Mouse (Mus musculus): ENCODE results near the gene Tmprss5. TPM values are rescaled to one million over a fixed set of nuclear protein-coding genes. Genes with fewer than 3 reads are reported as not detected.

The Tmprss5 gene
- polyA plus RNA-seq (2015; fragmentation: Nextera tagmentation; extraction: Ambion mirVana), result 3.5 and 4.3 TPM in 2 replicates

DNA sequence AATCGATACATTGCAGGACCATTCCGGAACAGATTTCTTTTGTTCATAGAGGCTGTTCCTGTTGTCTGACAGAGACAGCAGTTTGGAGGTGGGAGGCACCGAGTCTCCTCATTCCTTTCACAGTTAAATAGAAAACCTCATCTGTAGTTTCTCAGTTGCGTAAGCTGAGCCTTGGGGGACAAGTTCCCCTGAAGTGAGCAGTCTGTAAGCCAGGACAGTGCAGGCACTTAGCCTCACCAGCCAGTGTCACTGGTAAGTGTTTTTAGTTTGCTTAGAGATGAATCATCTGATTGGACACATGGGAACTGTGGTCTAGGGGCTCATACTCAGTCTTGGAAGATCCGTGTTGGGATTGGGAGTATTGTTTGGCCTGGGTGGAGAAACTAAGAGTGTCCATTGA lies at the start of gene Tmprss5:
Gene Tmprss5 (plus strand): TSS at position 154 of the 400 bp plus-strand sequence.
- no peak for TF ChIP-seq EP300 (optimal IDR thresholded peaks at IDR 0.05)
- TF ChIP-seq CTCF (IDR thresholded peaks at IDR 0.05; ENCODE audit: low read depth), result no peak
- Histone ChIP-seq H3K4me3 (ENCODE audit: low read depth, low read length) (no peak within 1 kb of the TSS), H3K27me3 (ENCODE audit: control insufficient read depth, insufficient read depth, low read length) (no peaks in the 10 kb centered on the region), H3K9me3 (ENCODE audit: control insufficient read depth, low read length) (no peaks in the 10 kb centered on the region), H3K9ac (ENCODE audit: low read length) (no peak within 1 kb of the TSS), H3K4me1 (replicated peaks; ENCODE audit: control insufficient read depth, insufficient read depth) (no peaks in the 10 kb centered on the region), H3K27ac (replicated peaks) (no peak within 1 kb of the TSS), H3K4me2 (replicated peaks; ENCODE audit: low read depth) (no peak within 1 kb of the TSS), H3K36me3 (ENCODE audit: control insufficient read depth, insufficient read depth, low read length) (peaks cover 11% of the 10 kb centered on the region)
- DNase-seq (ENCODE audit: low spot score), result no peak
- no peak for ATAC-seq (ENCODE audit: low FRiP score, low TSS enrichment)
- 64% methylated on average over 5 of the region's 5 CpGs for WGBS

DNA sequence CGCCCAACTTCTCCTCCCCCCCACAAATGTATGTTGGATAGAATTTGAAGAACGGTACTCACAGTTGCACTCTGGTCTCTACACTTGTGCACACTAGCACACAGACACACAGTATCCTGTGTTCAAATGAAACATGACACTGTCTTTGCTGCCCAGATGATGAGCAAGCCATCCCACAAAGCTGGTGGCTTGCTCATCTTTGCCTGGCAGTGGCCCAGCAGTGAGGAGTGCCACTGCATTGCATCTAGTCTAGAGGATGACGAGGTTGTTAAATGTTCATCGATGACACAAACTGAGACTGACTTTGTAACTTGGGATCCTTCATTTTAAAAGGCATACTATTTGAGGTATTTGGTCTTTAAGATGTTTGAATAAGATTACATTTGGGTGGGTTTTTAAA lies 46.3 kb upstream of the Tmprss5 start:
- TF ChIP-seq CTCF (IDR thresholded peaks at IDR 0.05; ENCODE audit: low read depth), result no peak
- TF ChIP-seq EP300 (optimal IDR thresholded peaks at IDR 0.05), result no peak
- 93% methylated on average over 4 of the region's 4 CpGs for WGBS
- Histone ChIP-seq H3K36me3 (ENCODE audit: control insufficient read depth, insufficient read depth, low read length) (peaks cover 17% of the 10 kb centered on the region; the same call in 1 of the 2 replicates), H3K27ac (replicated peaks) (no peak overlapping the region), H3K27me3 (ENCODE audit: control insufficient read depth, insufficient read depth, low read length) (no peaks in the 10 kb centered on the region), H3K4me1 (replicated peaks; ENCODE audit: control insufficient read depth, insufficient read depth) (no peaks in the 10 kb centered on the region), H3K9me3 (ENCODE audit: control insufficient read depth, low read length) (no peaks in the 10 kb centered on the region), H3K4me2 (replicated peaks; ENCODE audit: low read depth) (no peak overlapping the region), H3K9ac (ENCODE audit: low read length) (no peak overlapping the region), H3K4me3 (ENCODE audit: low read depth, low read length) (no peak overlapping the region)
- no peak for ATAC-seq (ENCODE audit: low FRiP score, low TSS enrichment)
- DNase-seq (ENCODE audit: low spot score), result no peak

DNA sequence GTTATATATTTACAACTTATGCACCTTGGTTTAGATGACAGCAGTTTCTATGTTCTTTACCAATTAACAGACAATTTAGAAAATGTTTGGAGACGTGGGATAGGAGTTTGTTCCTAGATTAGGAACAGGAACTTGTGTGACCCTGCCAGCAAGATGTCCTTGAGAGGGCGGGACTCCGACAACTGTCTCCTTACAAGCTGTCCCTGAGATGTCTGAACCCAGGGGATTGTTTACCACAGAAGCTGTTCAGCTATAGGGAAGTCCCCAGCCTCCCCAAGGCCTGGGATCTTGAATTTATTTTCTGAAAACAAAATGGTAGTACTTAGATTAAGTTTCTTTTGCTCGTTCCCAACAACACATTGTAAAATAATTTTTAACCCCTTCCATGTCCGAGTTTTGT lies 30.2 kb upstream of the Tmprss5 start:
- H3K4me2 ChIP-seq (replicated peaks; ENCODE audit: low read depth), result no peak overlapping the region
- no peak for DNase-seq (ENCODE audit: low spot score)
- H3K36me3 ChIP-seq (ENCODE audit: control insufficient read depth, insufficient read depth, low read length), result no peaks in the 10 kb centered on the region
- TF ChIP-seq EP300 (optimal IDR thresholded peaks at IDR 0.05) (no peak), CTCF (IDR thresholded peaks at IDR 0.05; ENCODE audit: low read depth) (no peak)
- no peaks in the 10 kb centered on the region for H3K4me1 ChIP-seq (replicated peaks; ENCODE audit: control insufficient read depth, insufficient read depth)
- no peaks in the 10 kb centered on the region for H3K27me3 ChIP-seq (ENCODE audit: control insufficient read depth, insufficient read depth, low read length)
- H3K4me3 ChIP-seq (ENCODE audit: low read depth, low read length), result no peak overlapping the region
- 67% methylated on average over 5 of the region's 5 CpGs for WGBS
- H3K27ac ChIP-seq (replicated peaks), result no peak overlapping the region
- no peaks in the 10 kb centered on the region for H3K9me3 ChIP-seq (ENCODE audit: control insufficient read depth, low read length)
- H3K9ac ChIP-seq (ENCODE audit: low read length), result no peak overlapping the region
- no peak for ATAC-seq (ENCODE audit: low FRiP score, low TSS enrichment)

DNA sequence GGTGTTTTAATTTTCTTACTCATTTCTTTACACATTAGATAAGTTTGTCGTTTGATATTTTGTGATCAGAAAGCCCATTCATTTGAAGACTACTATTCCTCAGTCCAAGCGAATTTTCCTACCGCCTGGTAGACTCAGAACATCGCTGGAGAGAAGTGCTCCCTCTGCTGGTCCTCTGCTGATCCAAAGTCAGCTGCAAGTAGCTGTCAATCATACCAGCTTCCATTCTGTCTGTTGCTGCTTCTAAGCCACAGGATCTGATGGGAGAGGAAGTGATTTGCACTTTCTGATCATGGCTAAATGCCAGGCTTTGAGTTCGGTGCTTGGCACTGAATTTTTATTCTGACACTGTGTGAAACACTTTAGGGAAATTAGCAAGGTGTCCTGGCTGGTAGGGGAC lies 29.7 kb upstream of the Tmprss5 start:
- H3K4me1 ChIP-seq (replicated peaks; ENCODE audit: control insufficient read depth, insufficient read depth), result no peaks in the 10 kb centered on the region; the same call in 1 of the 2 replicates
- no peak overlapping the region for H3K4me2 ChIP-seq (replicated peaks; ENCODE audit: low read depth)
- no peak overlapping the region for H3K9ac ChIP-seq (ENCODE audit: low read length)
- TF ChIP-seq EP300 (optimal IDR thresholded peaks at IDR 0.05) (no peak), CTCF (IDR thresholded peaks at IDR 0.05; ENCODE audit: low read depth) (peak; percentile 90)
- no peak for ATAC-seq (ENCODE audit: low FRiP score, low TSS enrichment)
- no peaks in the 10 kb centered on the region for H3K9me3 ChIP-seq (ENCODE audit: control insufficient read depth, low read length)
- no peaks in the 10 kb centered on the region for H3K36me3 ChIP-seq (ENCODE audit: control insufficient read depth, insufficient read depth, low read length)
- H3K4me3 ChIP-seq (ENCODE audit: low read depth, low read length), result no peak overlapping the region
- 14% methylated on average over 5 of the region's 5 CpGs for WGBS
- H3K27ac ChIP-seq (replicated peaks), result no peak overlapping the region
- H3K27me3 ChIP-seq (ENCODE audit: control insufficient read depth, insufficient read depth, low read length), result no peaks in the 10 kb centered on the region
- DNase-seq (ENCODE audit: low spot score), result peak; percentile 68

DNA sequence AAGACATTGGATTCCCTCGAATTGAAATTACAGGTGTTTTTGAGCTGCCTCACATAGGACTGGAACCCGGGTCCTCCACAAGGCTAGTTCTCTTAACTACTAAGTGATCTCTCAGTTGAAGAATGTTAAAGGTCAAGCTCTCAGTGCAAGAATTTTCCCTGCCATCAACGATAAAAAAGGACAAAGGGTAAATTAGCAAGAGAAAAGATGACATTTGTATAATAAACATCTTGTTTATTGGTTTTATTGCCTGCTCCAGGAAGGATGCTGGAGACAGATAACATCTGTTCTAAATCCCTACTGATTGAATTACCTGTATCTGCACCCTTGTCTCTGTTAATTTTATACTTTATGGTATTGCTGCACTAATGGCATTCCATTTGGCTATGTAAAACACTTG lies 27.0 kb upstream of the Tmprss5 start:
- Histone ChIP-seq H3K4me1 (replicated peaks; ENCODE audit: control insufficient read depth, insufficient read depth) (no peaks in the 10 kb centered on the region; the same call in 1 of the 2 replicates), H3K9ac (ENCODE audit: low read length) (no peak overlapping the region), H3K36me3 (ENCODE audit: control insufficient read depth, insufficient read depth, low read length) (no peaks in the 10 kb centered on the region), H3K27me3 (ENCODE audit: control insufficient read depth, insufficient read depth, low read length) (no peaks in the 10 kb centered on the region), H3K4me2 (replicated peaks; ENCODE audit: low read depth) (no peak overlapping the region), H3K27ac (replicated peaks) (no peak overlapping the region), H3K4me3 (ENCODE audit: low read depth, low read length) (no peak overlapping the region), H3K9me3 (ENCODE audit: control insufficient read depth, low read length) (no peaks in the 10 kb centered on the region)
- DNase-seq (ENCODE audit: low spot score) (no peak), ATAC-seq (ENCODE audit: low FRiP score, low TSS enrichment) (no peak)
- TF ChIP-seq EP300 (optimal IDR thresholded peaks at IDR 0.05) (no peak), CTCF (IDR thresholded peaks at IDR 0.05; ENCODE audit: low read depth) (no peak)
- 81% methylated on average over 3 of the region's 3 CpGs for WGBS

DNA sequence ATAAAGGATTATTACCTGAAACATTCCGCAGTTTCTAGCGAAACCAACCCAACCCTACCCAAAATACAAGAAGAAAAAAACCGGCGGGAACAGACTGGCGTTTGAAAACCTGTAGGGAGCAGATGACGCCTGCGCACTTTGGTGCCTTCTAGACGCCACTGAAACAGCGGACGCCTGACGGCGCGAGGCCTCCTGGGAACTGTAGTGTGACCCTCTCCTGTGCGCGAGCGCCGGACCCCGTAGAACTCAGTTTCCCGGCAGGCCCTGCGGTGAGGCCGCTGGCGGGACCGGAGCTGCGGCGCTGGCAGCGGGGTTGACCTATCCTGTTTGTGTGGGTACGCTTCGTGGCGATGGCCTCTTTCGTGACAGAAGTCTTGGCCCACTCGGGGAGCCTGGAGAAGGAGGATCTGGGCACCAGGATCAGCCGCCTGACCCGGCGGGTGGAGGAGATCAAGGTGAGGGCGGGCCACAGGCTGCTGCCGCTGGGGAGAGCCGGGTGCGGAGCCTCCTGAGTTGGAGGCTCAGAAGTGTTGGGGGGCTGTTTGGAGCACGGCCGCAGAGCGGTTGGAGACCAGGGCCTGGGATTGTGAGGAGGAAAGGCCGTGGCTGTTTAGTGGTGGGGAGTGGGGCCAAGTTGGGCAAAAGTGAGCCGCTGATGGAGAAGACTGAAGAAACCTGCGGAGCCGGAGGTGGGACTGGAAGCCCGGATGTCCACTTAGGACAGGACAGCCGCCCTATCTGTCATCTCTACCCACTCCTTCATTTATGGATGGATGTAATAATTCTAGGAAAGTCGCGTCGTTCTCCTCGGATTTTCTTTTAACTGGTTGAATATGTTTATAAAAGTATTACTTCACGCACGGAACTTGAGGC lies 25.5 kb upstream of the Tmprss5 start, which contains the start of gene Zw10:
Gene Zw10 (plus strand): TSS at position 281 of the 873 bp plus-strand sequence.
- H3K27ac ChIP-seq (replicated peaks), result peak within 1 kb of the TSS; percentile 71
- no peak; the same call in 1 of the 2 replicates for TF ChIP-seq CTCF (IDR thresholded peaks at IDR 0.05; ENCODE audit: low read depth)
- TF ChIP-seq EP300 (optimal IDR thresholded peaks at IDR 0.05), result no peak
- no peaks in the 10 kb centered on the region for H3K36me3 ChIP-seq (ENCODE audit: control insufficient read depth, insufficient read depth, low read length)
- H3K27me3 ChIP-seq (ENCODE audit: control insufficient read depth, insufficient read depth, low read length), result no peaks in the 10 kb centered on the region
- under 1% methylated on average over 49 of the region's 53 CpGs for WGBS
- H3K4me3 ChIP-seq (ENCODE audit: low read depth, low read length), result peak within 1 kb of the TSS; percentile 89
- no peaks in the 10 kb centered on the region for H3K9me3 ChIP-seq (ENCODE audit: control insufficient read depth, low read length)
- ATAC-seq (ENCODE audit: low FRiP score, low TSS enrichment), result peak; percentile 99
- H3K4me2 ChIP-seq (replicated peaks; ENCODE audit: low read depth), result peak within 1 kb of the TSS; percentile 77
- peak within 1 kb of the TSS; percentile 83 for H3K9ac ChIP-seq (ENCODE audit: low read length)
- DNase-seq (ENCODE audit: low spot score), result peak; percentile 96
- H3K4me1 ChIP-seq (replicated peaks; ENCODE audit: control insufficient read depth, insufficient read depth), result no peaks in the 10 kb centered on the region; the same call in 1 of the 2 replicates
